Mouse (Mus musculus) adrenal gland, postnatal 10 days (tissue): Measurements from ENCODE around the gene Crkl. TPM values are rescaled to one million over a fixed set of nuclear protein-coding genes. Genes with fewer than 3 reads are reported as not detected.

Experiments used
- DNase-seq: peaks from one replicate; pipeline ENCODE4 v3.0.0; 2021; ENCODE audit warnings: mixed read lengths
- long read RNA-seq, 2 experiments: library from polyadenylated mRNA; stranded (forward); transcript quantifications; one replicate each; pipeline ENCODE4 v2.0.0; 2021
- total RNA-seq, 2 experiments: library from RNA; stranded (reverse); gene quantifications; 2 replicates each; pipeline ENCODE4 v1.2.3; 2021

The Crkl gene
- total RNA-seq: 10 to 100 TPM; 28.5 to 31.7 TPM
- long read RNA-seq, experiment 1, full-length matches to known transcripts: 4 of 7 reads
- long read RNA-seq, experiment 1, partial matches to known transcripts: 0 of 7 reads
- long read RNA-seq, experiment 1, other reads (novel, unspliced or antisense): 3 of 7 reads
- long read RNA-seq, experiment 2, full-length matches to known transcripts: 5 of 9 reads
- long read RNA-seq, experiment 2, partial matches to known transcripts: 0 of 9 reads
- long read RNA-seq, experiment 2, other reads (novel, unspliced or antisense): 4 of 9 reads

- DNase-seq: peak; percentile 98
Observed at GRCm38 (mm10) chr16:17451541-17452372, at the start of gene Crkl. Crkl (plus strand) TSS chr16:17451987.

- peak; percentile 56 for DNase-seq
Observed at GRCm38 (mm10) chr16:17402855-17403254, 48.9 kb upstream of the Crkl start.

GRCm38 (mm10) chr16:17405271-17405696 lies 46.5 kb upstream of the Crkl start:
- DNase-seq: peak; percentile 75

- peak; percentile 100 for DNase-seq
Observed at GRCm38 (mm10) chr16:17405736-17406443, 45.9 kb upstream of the Crkl start, which contains the start of the genes Snap29 and Pi4ka. Snap29 (plus strand) TSS chr16:17405986. Pi4ka (minus strand) TSS chr16:17406314.

- DNase-seq: no peak
Observed at GRCm38 (mm10) chr16:17406512-17407231, 45.1 kb upstream of the Crkl start.

- no peak for DNase-seq
Observed at GRCm38 (mm10) chr16:17409046-17409445, 42.7 kb upstream of the Crkl start.

GRCm38 (mm10) chr16:17410209-17410608 lies 41.6 kb upstream of the Crkl start:
- peak; percentile 14 for DNase-seq

GRCm38 (mm10) chr16:17423021-17423420 lies 28.8 kb upstream of the Crkl start:
- no peak for DNase-seq

GRCm38 (mm10) chr16:17432576-17432975 lies 19.2 kb upstream of the Crkl start:
- DNase-seq: peak; percentile 17

GRCm38 (mm10) chr16:17452373-17452715 lies 557 bp downstream of the Crkl start:
- DNase-seq: peak; percentile 57

GRCm38 (mm10) chr16:17456901-17457300 lies 5.1 kb downstream of the Crkl start:
- DNase-seq: no peak

- peak; percentile 33 for DNase-seq
Observed at GRCm38 (mm10) chr16:17460254-17460653, 8.5 kb downstream of the Crkl start.

- DNase-seq: no peak
Observed at GRCm38 (mm10) chr16:17461596-17461995, 9.8 kb downstream of the Crkl start.

GRCm38 (mm10) chr16:17463184-17463583 lies 11.4 kb downstream of the Crkl start:
- DNase-seq: no peak

- no peak for DNase-seq
Observed at GRCm38 (mm10) chr16:17466875-17467663, 15.3 kb downstream of the Crkl start.

- DNase-seq: no peak
Observed at GRCm38 (mm10) chr16:17472498-17472897, 20.7 kb downstream of the Crkl start.

GRCm38 (mm10) chr16:17474091-17474490 lies 22.3 kb downstream of the Crkl start:
- peak; percentile 54 for DNase-seq

- no peak for DNase-seq
Observed at GRCm38 (mm10) chr16:17474761-17475160, 23.0 kb downstream of the Crkl start.

GRCm38 (mm10) chr16:17475326-17475725 lies 23.5 kb downstream of the Crkl start:
- DNase-seq: no peak

GRCm38 (mm10) chr16:17478331-17478943 lies 26.6 kb downstream of the Crkl start:
- DNase-seq: no peak

GRCm38 (mm10) chr16:17481465-17481864 lies 29.7 kb downstream of the Crkl start:
- DNase-seq: no peak
